Mouse (Mus musculus): ENCODE data around the gene F7. TPM values are rescaled to one million over a fixed set of nuclear protein-coding genes. Genes with fewer than 3 reads are reported as not detected.
A peak's percentile ranks its signal among the peaks of the same experiment; 100 is the strongest.

Gene F7
- 0.47 and 0.54 TPM in 2 replicates for polyA plus RNA-seq (2015; fragmentation: Nextera tagmentation; extraction: Ambion mirVana)

- Histone ChIP-seq H3K9me3 (replicated peaks; ENCODE audit: control insufficient read depth, low read length) (no peaks in the 10 kb centered on the region), H3K27ac (ENCODE audit: low read length) (no peak within 1 kb of the TSS), H3K27me3 (ENCODE audit: control insufficient read depth, insufficient read depth, low read length) (no peaks in the 10 kb centered on the region), H3K9ac (ENCODE audit: low read length) (no peak within 1 kb of the TSS), H3K36me3 (ENCODE audit: control insufficient read depth, insufficient read depth, low read length) (no peaks in the 10 kb centered on the region), H3K4me3 (replicated peaks; ENCODE audit: low read length) (no peak within 1 kb of the TSS), H3K4me1 (ENCODE audit: control insufficient read depth, insufficient read depth, low read length) (no peaks in the 10 kb centered on the region), H3K4me2 (ENCODE audit: low read depth, low read length) (no peak within 1 kb of the TSS)
- WGBS = 59% methylated on average over 10 of the region's 10 CpGs
- no peak for ATAC-seq (ENCODE audit: insufficient read depth, low FRiP score)
These were observed at the start of gene F7 for GRCm38 (mm10) chr8:13025487-13026224. TSS of gene F7 (plus strand) at chr8:13026034.

GRCm38 (mm10) chr8:12976290-12976689, 49.5 kb upstream of the F7 start:
- Histone ChIP-seq H3K4me1 (ENCODE audit: control insufficient read depth, insufficient read depth, low read length) (no peaks in the 10 kb centered on the region), H3K4me2 (ENCODE audit: low read depth, low read length) (no peak overlapping the region), H3K36me3 (ENCODE audit: control insufficient read depth, insufficient read depth, low read length) (no peaks in the 10 kb centered on the region; the same call in 1 of the 2 replicates), H3K4me3 (replicated peaks; ENCODE audit: low read length) (no peak overlapping the region), H3K9ac (ENCODE audit: low read length) (no peak overlapping the region), H3K27ac (ENCODE audit: low read length) (no peak overlapping the region), H3K9me3 (replicated peaks; ENCODE audit: control insufficient read depth, low read length) (no peaks in the 10 kb centered on the region), H3K27me3 (ENCODE audit: control insufficient read depth, insufficient read depth, low read length) (no peaks in the 10 kb centered on the region)
- no peak for ATAC-seq (ENCODE audit: insufficient read depth, low FRiP score)
- 83% methylated on average over 11 of the region's 11 CpGs for WGBS

- Histone ChIP-seq H3K27me3 (ENCODE audit: control insufficient read depth, insufficient read depth, low read length) (no peaks in the 10 kb centered on the region), H3K4me3 (replicated peaks; ENCODE audit: low read length) (no peak overlapping the region), H3K27ac (ENCODE audit: low read length) (no peak overlapping the region), H3K4me2 (ENCODE audit: low read depth, low read length) (no peak overlapping the region), H3K36me3 (ENCODE audit: control insufficient read depth, insufficient read depth, low read length) (no peaks in the 10 kb centered on the region; the same call in 1 of the 2 replicates), H3K9me3 (replicated peaks; ENCODE audit: control insufficient read depth, low read length) (no peaks in the 10 kb centered on the region), H3K4me1 (ENCODE audit: control insufficient read depth, insufficient read depth, low read length) (no peaks in the 10 kb centered on the region), H3K9ac (ENCODE audit: low read length) (no peak overlapping the region)
- WGBS = 48% methylated on average over 5 of the region's 5 CpGs
- no peak for ATAC-seq (ENCODE audit: insufficient read depth, low FRiP score)
These were observed 49.1 kb upstream of the F7 start for GRCm38 (mm10) chr8:12976723-12977122.

- 56% methylated on average over 12 of the region's 12 CpGs for WGBS
- ATAC-seq (ENCODE audit: insufficient read depth, low FRiP score) = no peak
These were observed 48.5 kb upstream of the F7 start for GRCm38 (mm10) chr8:12977325-12977724.

GRCm38 (mm10) chr8:12978308-12978707, 47.5 kb upstream of the F7 start:
- H3K4me3 ChIP-seq (replicated peaks; ENCODE audit: low read length) = no peak overlapping the region
- no peak overlapping the region for H3K27ac ChIP-seq (ENCODE audit: low read length)
- no peaks in the 10 kb centered on the region for H3K4me1 ChIP-seq (ENCODE audit: control insufficient read depth, insufficient read depth, low read length)
- no peak overlapping the region for H3K4me2 ChIP-seq (ENCODE audit: low read depth, low read length)
- no peak overlapping the region for H3K9ac ChIP-seq (ENCODE audit: low read length)
- H3K36me3 ChIP-seq (ENCODE audit: control insufficient read depth, insufficient read depth, low read length) = no peaks in the 10 kb centered on the region; the same call in 1 of the 2 replicates
- ATAC-seq (ENCODE audit: insufficient read depth, low FRiP score) = no peak
- 47% methylated on average over 2 of the region's 2 CpGs for WGBS
- H3K9me3 ChIP-seq (replicated peaks; ENCODE audit: control insufficient read depth, low read length) = 0 out of 2 replicates have a peak, but pooled peaks cover 2% of the 10 kb centered on the region
- H3K27me3 ChIP-seq (ENCODE audit: control insufficient read depth, insufficient read depth, low read length) = no peaks in the 10 kb centered on the region

More at GRCm38 (mm10) chr8:12977325-12977724, 48.5 kb upstream of the F7 start:
- Histone ChIP-seq H3K27ac (ENCODE audit: low read length) (no peak overlapping the region), H3K9ac (ENCODE audit: low read length) (no peak overlapping the region), H3K4me1 (ENCODE audit: control insufficient read depth, insufficient read depth, low read length) (no peaks in the 10 kb centered on the region), H3K36me3 (ENCODE audit: control insufficient read depth, insufficient read depth, low read length) (no peaks in the 10 kb centered on the region; the same call in 1 of the 2 replicates), H3K4me3 (replicated peaks; ENCODE audit: low read length) (no peak overlapping the region), H3K27me3 (ENCODE audit: control insufficient read depth, insufficient read depth, low read length) (no peaks in the 10 kb centered on the region), H3K9me3 (replicated peaks; ENCODE audit: control insufficient read depth, low read length) (0 out of 2 replicates have a peak, but pooled peaks cover 2% of the 10 kb centered on the region), H3K4me2 (ENCODE audit: low read depth, low read length) (no peak overlapping the region)

- ATAC-seq (ENCODE audit: insufficient read depth, low FRiP score) = peak; percentile 38; the same call in 1 of the 2 replicates
- Histone ChIP-seq H3K27me3 (ENCODE audit: control insufficient read depth, insufficient read depth, low read length) (no peaks in the 10 kb centered on the region), H3K4me2 (ENCODE audit: low read depth, low read length) (no peak overlapping the region), H3K9ac (ENCODE audit: low read length) (no peak overlapping the region), H3K27ac (ENCODE audit: low read length) (no peak overlapping the region), H3K36me3 (ENCODE audit: control insufficient read depth, insufficient read depth, low read length) (no peaks in the 10 kb centered on the region; the same call in 1 of the 2 replicates), H3K9me3 (replicated peaks; ENCODE audit: control insufficient read depth, low read length) (0 out of 2 replicates have a peak, but pooled peaks cover 2% of the 10 kb centered on the region), H3K4me1 (ENCODE audit: control insufficient read depth, insufficient read depth, low read length) (no peaks in the 10 kb centered on the region), H3K4me3 (replicated peaks; ENCODE audit: low read length) (no peak overlapping the region)
- 31% methylated on average over 5 of the region's 5 CpGs for WGBS
These were observed 47.1 kb upstream of the F7 start for GRCm38 (mm10) chr8:12978726-12979125.

GRCm38 (mm10) chr8:12983681-12984467, 42.0 kb upstream of the F7 start:
- no peak for ATAC-seq (ENCODE audit: insufficient read depth, low FRiP score)

GRCm38 (mm10) chr8:12984601-12985243, 41.1 kb upstream of the F7 start:
- H3K36me3 ChIP-seq (ENCODE audit: control insufficient read depth, insufficient read depth, low read length) = no peaks in the 10 kb centered on the region
- 87% methylated on average over 17 of the region's 17 CpGs for WGBS
- H3K4me3 ChIP-seq (replicated peaks; ENCODE audit: low read length) = no peak overlapping the region
- ATAC-seq (ENCODE audit: insufficient read depth, low FRiP score) = no peak
- 0 out of 2 replicates have a peak, but pooled peaks cover 2% of the 10 kb centered on the region for H3K9me3 ChIP-seq (replicated peaks; ENCODE audit: control insufficient read depth, low read length)
- no peak overlapping the region for H3K27ac ChIP-seq (ENCODE audit: low read length)
- H3K9ac ChIP-seq (ENCODE audit: low read length) = no peak overlapping the region
- no peaks in the 10 kb centered on the region for H3K27me3 ChIP-seq (ENCODE audit: control insufficient read depth, insufficient read depth, low read length)
- H3K4me2 ChIP-seq (ENCODE audit: low read depth, low read length) = no peak overlapping the region
- H3K4me1 ChIP-seq (ENCODE audit: control insufficient read depth, insufficient read depth, low read length) = no peaks in the 10 kb centered on the region

More at GRCm38 (mm10) chr8:12983681-12984467, 42.0 kb upstream of the F7 start:
- H3K36me3 ChIP-seq (ENCODE audit: control insufficient read depth, insufficient read depth, low read length) = no peaks in the 10 kb centered on the region
- no peaks in the 10 kb centered on the region for H3K4me1 ChIP-seq (ENCODE audit: control insufficient read depth, insufficient read depth, low read length)
- no peak overlapping the region for H3K9ac ChIP-seq (ENCODE audit: low read length)
- 0 out of 2 replicates have a peak, but pooled peaks cover 2% of the 10 kb centered on the region for H3K9me3 ChIP-seq (replicated peaks; ENCODE audit: control insufficient read depth, low read length)
- no peak overlapping the region for H3K27ac ChIP-seq (ENCODE audit: low read length)
- no peak overlapping the region for H3K4me3 ChIP-seq (replicated peaks; ENCODE audit: low read length)
- H3K27me3 ChIP-seq (ENCODE audit: control insufficient read depth, insufficient read depth, low read length) = no peaks in the 10 kb centered on the region
- H3K4me2 ChIP-seq (ENCODE audit: low read depth, low read length) = no peak overlapping the region
- WGBS = 80% methylated on average over 18 of the region's 18 CpGs
